Mouse (Mus musculus) embryonic fibroblast, embryonic 13.5 days (primary cell): ENCODE measurements around the gene Catsperz.

Source experiments
- CTCF ChIP-seq: IDR thresholded peaks from 2 replicates; pipeline ENCODE4 v1.5.1; 2011; ENCODE audit warnings: mild to moderate bottlenecking, control low read depth, low read length, moderate library complexity, borderline replicate concordance; ENCODE audit not compliant: insufficient read depth
- POLR2A ChIP-seq: IDR thresholded peaks from 2 replicates; pipeline ENCODE4 v1.6.1; 2011; ENCODE audit warnings: low read depth, mild to moderate bottlenecking, control low read depth, low read length, moderate library complexity

DNA sequence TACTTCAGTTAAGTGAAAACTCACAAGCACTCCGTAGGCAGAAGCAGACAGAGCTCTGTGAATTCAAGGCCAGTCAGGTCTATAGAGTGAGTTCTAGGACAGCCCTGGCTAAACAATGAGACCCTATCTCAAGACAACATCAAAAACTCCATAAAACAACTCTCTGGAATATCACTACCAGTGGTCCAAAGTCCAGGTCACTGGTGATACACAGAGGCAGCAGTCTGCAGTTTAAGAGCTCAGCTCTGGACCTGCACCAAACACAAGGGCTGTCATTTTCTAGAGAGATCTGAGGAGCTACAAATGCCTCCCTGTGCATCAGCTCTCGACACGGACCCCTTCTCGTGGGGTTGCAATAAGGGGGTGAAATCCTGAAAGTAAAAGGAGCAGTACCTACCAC lies 6.9 kb downstream of the Catsperz start:
- TF ChIP-seq CTCF, result no peak
- no peak for TF ChIP-seq POLR2A
